Mouse (Mus musculus) MEL (cell line): Measurements from ENCODE around the gene Lrp4. TPM values are rescaled to one million over a fixed set of nuclear protein-coding genes. Genes with fewer than 3 reads are reported as not detected.

ENCODE experiments used
- DNase-seq: peaks from one replicate; pipeline ENCODE4 v3.0.0; 2011; ENCODE audit warnings: low read depth, low spot score
- H3K27ac ChIP-seq: 2 replicates; pipeline ENCODE4 v1.5.1; 2012; ENCODE audit warnings: low read depth, mild to moderate bottlenecking, control low read depth, low read length, moderate library complexity; ENCODE audit not compliant: control insufficient read depth
- H3K27me3 ChIP-seq, 2 experiments: fragments of 150-350 bp in 1 of 2; sonication (generic) in 1 of 2; 2 replicates each; pipeline ENCODE4 v1.6.1; 2012; ENCODE audit warnings: low read length in 2 of 2, mild to moderate bottlenecking in 2 of 2, improper control_type of control experiment in 1 of 2, moderate library complexity in 1 of 2; ENCODE audit not compliant: insufficient read depth in 2 of 2, control insufficient read depth in 1 of 2
- H3K36me3 ChIP-seq, 2 experiments: 2 replicates each; pipeline ENCODE4 v1.6.1; 2012 to 2014; ENCODE audit warnings: low read length in 2 of 2, improper control_type of control experiment in 1 of 2, inconsistent platforms in 1 of 2, mild to moderate bottlenecking in 1 of 2; ENCODE audit not compliant: insufficient read depth in 2 of 2, control insufficient read depth in 1 of 2
- H3K4me1 ChIP-seq, 2 experiments: fragments of 150-350 bp in 1 of 2; sonication (generic) in 1 of 2; 2 replicates each; pipeline ENCODE4 v1.6.1; 2012; ENCODE audit warnings: low read length in 2 of 2, improper control_type of control experiment in 1 of 2, mild to moderate bottlenecking in 1 of 2; ENCODE audit not compliant: insufficient read depth in 2 of 2, control insufficient read depth in 1 of 2
- H3K4me3 ChIP-seq, 2 experiments: fragments of 150-350 bp in 1 of 2; sonication (generic) in 1 of 2; 2 replicates each; pipeline ENCODE4 v1.5.1; 2012; ENCODE audit warnings: low read depth in 2 of 2, low read length in 2 of 2, mild to moderate bottlenecking in 2 of 2, moderate library complexity in 2 of 2, control low read depth in 1 of 2, improper control_type of control experiment in 1 of 2; ENCODE audit not compliant: control insufficient read depth in 1 of 2, insufficient read depth in 1 of 2
- H3K79me2 ChIP-seq: 2 replicates; pipeline ENCODE4 v1.6.1; 2012; ENCODE audit warnings: mild to moderate bottlenecking, low read length, moderate library complexity; ENCODE audit not compliant: control insufficient read depth, poor library complexity, insufficient read depth
- H3K9ac ChIP-seq: 2 replicates; pipeline ENCODE4 v1.6.1; 2012; ENCODE audit warnings: low read depth, mild to moderate bottlenecking, control low read depth, low read length, moderate library complexity; ENCODE audit not compliant: control insufficient read depth, poor library complexity, severe bottlenecking
- H3K9me3 ChIP-seq: fragments of 150-350 bp; sonication (generic); replicated peaks from 2 replicates; pipeline ENCODE4 v1.6.1; 2012; ENCODE audit warnings: mild to moderate bottlenecking, low read length, improper control_type of control experiment, moderate library complexity; ENCODE audit not compliant: insufficient read depth
- CTCF ChIP-seq, 3 experiments: IDR thresholded peaks in 2 of 3; conservative IDR thresholded peaks in 1 of 3; 2 replicates each; pipeline ENCODE4 v1.5.1; 2011 to 2012; ENCODE audit warnings: low read length in 3 of 3, low read depth in 2 of 3, mild to moderate bottlenecking in 2 of 3, improper control_type of control experiment in 1 of 3, inconsistent platforms in 1 of 3, mixed read lengths in 1 of 3, moderate library complexity in 1 of 3; ENCODE audit not compliant: control insufficient read depth in 1 of 3, insufficient read depth in 1 of 3, poor library complexity in 1 of 3, severe bottlenecking in 1 of 3
- EP300 ChIP-seq, 2 experiments: IDR thresholded peaks; 2 replicates each; pipeline ENCODE4 v1.6.1; 2011; ENCODE audit warnings: improper control_type of control experiment in 2 of 2, low read length in 2 of 2, low read depth in 1 of 2, mild to moderate bottlenecking in 1 of 2
- GATA1 ChIP-seq: IDR thresholded peaks from 2 replicates; pipeline ENCODE4 v1.6.1; 2011; ENCODE audit warnings: low read depth, low read length, improper control_type of control experiment
- MEF2A ChIP-seq: IDR thresholded peaks from 2 replicates; pipeline ENCODE4 v1.6.1; 2014; ENCODE audit warnings: low read depth, mild to moderate bottlenecking, inconsistent platforms, low read length, improper control_type of control experiment; ENCODE audit not compliant: poor library complexity, insufficient replicate concordance, severe bottlenecking; ENCODE audit errors: extremely low read depth
- MXI1 ChIP-seq: IDR thresholded peaks from 2 replicates; pipeline ENCODE4 v1.6.1; 2011; ENCODE audit warnings: mild to moderate bottlenecking, low read depth, low read length, improper control_type of control experiment
- MYB ChIP-seq: IDR thresholded peaks from 2 replicates; pipeline ENCODE4 v1.6.1; 2011; ENCODE audit warnings: mild to moderate bottlenecking, low read depth, low read length, improper control_type of control experiment
- TBP ChIP-seq: IDR thresholded peaks from 2 replicates; pipeline ENCODE4 v1.8.0; 2011; ENCODE audit warnings: low read depth, low read length, improper control_type of control experiment
- TCF12 ChIP-seq: IDR thresholded peaks from 2 replicates; pipeline ENCODE4 v1.6.1; 2014; ENCODE audit warnings: low read depth, mild to moderate bottlenecking, inconsistent platforms, low read length, improper control_type of control experiment, moderate library complexity
- polyA plus RNA-seq, 2 experiments: library from polyadenylated mRNA; stranded (reverse) in 1 of 2; unstranded in 1 of 2; fragments of >175 nt in 1 of 2; fragments of >200 nt in 1 of 2; gene quantifications; 2 replicates each; pipeline versions ENCODE4 v1.2.1 to v1.2.4; 2012; ENCODE audit warnings: low replicate concordance in 2 of 2, low read depth in 1 of 2; ENCODE audit not compliant: insufficient read length in 2 of 2, insufficient read depth in 1 of 2, missing spikeins in 1 of 2
- total RNA-seq: library from RNA; depleted of rRNA; stranded (reverse); fragments of 300-350 nt; gene quantifications from 2 replicates; pipeline ENCODE4 v1.2.3, GENCODE M21; 2012

The Lrp4 gene
- total and polyA plus RNA-seq, 3 experiments: 1.1 to 2.8 TPM; not detected in 1

DNA sequence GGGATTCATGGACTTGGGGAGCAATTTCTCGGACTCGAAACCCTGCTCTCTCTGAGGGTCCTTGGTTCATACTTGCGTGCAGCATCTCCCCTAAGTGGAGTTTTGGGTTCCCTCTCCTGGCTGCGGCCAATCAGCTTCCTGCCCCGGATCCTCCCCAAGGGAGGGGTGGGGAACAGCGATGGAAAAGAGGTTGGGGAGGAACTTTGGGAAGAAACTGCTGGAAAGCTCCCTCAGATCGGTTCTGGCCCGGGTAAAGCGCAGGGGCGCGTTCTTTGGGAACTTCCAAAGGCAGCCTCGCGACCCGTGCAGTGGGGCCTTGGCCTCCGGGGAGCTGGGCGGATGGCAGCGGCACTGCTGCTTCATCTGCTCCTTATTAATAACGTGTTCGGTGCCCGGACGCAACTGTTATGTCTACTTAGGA, 951 bp downstream of the Lrp4 start:
- Histone ChIP-seq H3K9me3 (no peaks in the 10 kb centered on the region), H3K4me1 (peaks cover 7 to 12% of the 10 kb centered on the region in 2 experiments), H3K79me2 (no peaks in the 10 kb centered on the region; the same call in 1 of the 2 replicates), H3K4me3 (peak overlapping the region; percentile 80 to 87), H3K27me3 (no peaks in the 10 kb centered on the region), H3K27ac (no peak overlapping the region), H3K9ac (peak overlapping the region; percentile 79), H3K36me3 (peaks cover 0 to 12% of the 10 kb centered on the region in 2 experiments; a peak in 2 of 4 replicates)
- TF ChIP-seq TBP (peak; percentile 43; the same call in 1 of the 2 replicates), GATA1 (no peak)
- DNase-seq: peak; percentile 70

DNA sequence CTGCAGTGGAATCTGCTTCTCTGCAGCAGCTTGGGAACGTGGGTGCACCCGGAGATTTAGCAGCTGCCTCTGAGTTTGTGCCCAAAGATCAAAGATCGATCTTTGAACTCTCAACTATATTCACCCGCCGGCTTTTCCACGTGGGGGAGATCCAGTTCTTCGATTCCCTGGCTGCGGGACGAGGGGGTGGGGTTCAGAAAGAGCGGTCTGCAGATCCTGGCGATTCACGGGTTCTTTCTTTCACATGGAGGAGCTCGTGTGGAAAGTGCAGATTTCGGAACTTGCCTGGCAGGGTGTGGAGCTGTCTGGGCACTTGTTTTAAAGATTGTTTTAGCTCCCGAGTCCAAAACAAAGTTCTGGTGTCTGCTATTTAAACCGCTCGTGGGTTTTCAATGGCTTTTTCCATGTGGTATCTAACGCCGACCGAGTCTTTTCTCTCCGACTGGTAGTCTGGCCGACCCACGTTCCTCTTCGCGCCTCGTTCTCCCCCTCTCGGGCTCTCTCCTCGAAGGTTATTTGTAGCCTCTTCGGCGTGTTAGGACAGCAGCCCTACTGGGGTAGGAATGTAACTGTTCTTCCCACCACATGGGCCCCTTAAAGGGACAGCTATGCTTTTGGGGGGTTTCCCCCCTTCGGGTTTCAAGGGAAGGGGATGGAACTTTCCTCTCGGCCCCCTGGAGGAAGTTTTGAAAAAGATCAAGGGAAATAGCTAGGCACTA, 1.5 kb downstream of the Lrp4 start:
- DNase-seq: peak; percentile 65
- TF ChIP-seq TCF12: no peak
- no peak for TF ChIP-seq MEF2A
- TF ChIP-seq MXI1: peak; percentile 57
- TF ChIP-seq MYB: no peak
- TF ChIP-seq CTCF (IDR thresholded peaks at IDR 0.05 in 2 of 3, conservative IDR thresholded peaks at IDR 0.05 in 1 of 3; ENCODE audit: control insufficient read depth in 1 of 3, insufficient read depth in 1 of 3, low read depth in 2 of 3, low read length in 3 of 3, poor library complexity in 1 of 3, severe bottlenecking in 1 of 3): peak in 1 of 3 experiments; percentile 17; a peak in 1 of 6 replicates
- peak overlapping the region; percentile 79 for H3K9ac ChIP-seq
- H3K4me1 ChIP-seq: peaks cover 7 to 12% of the 10 kb centered on the region in 2 experiments
- H3K9me3 ChIP-seq: no peaks in the 10 kb centered on the region
- H3K27me3 ChIP-seq: no peaks in the 10 kb centered on the region
- H3K27ac ChIP-seq: no peak overlapping the region
- H3K79me2 ChIP-seq: no peaks in the 10 kb centered on the region; the same call in 1 of the 2 replicates
- H3K36me3 ChIP-seq: peaks cover 0 to 11% of the 10 kb centered on the region in 2 experiments; a peak in 2 of 4 replicates
- H3K4me3 ChIP-seq: peak overlapping the region; percentile 80 to 87

DNA sequence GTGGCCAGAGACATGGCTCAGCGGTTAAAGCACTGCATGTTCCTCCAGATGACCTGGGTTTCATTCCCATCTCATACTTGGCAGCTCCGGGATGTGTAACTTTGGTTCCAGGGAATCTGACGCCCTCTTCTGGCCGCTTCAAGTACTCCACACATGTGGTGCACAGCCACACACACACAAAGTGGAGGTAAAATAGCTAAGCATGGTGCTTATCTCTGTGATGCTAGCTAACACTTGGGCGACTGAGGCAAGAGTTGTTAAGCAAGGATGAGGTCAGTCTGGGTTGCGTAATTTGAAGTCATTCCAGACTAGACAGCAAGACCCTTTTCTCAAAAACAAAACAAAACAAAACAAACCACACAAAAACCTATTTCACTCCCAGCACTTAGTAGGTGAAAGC, 2.8 kb downstream of the Lrp4 start:
- H3K36me3 ChIP-seq: peaks cover 0 to 9% of the 10 kb centered on the region in 2 experiments; a peak in 2 of 4 replicates
- H3K27me3 ChIP-seq: no peaks in the 10 kb centered on the region
- DNase-seq: peak; percentile 29
- no peak overlapping the region for H3K4me3 ChIP-seq
- H3K27ac ChIP-seq: no peak overlapping the region
- peaks cover 7 to 12% of the 10 kb centered on the region in 2 experiments; a peak in 3 of 4 replicates for H3K4me1 ChIP-seq
- no peaks in the 10 kb centered on the region for H3K9me3 ChIP-seq
- no peak for TF ChIP-seq EP300 (IDR thresholded peaks at IDR 0.05; ENCODE audit: low read depth in 1 of 2, low read length in 2 of 2)
- TF ChIP-seq CTCF (IDR thresholded peaks at IDR 0.05 in 2 of 3, conservative IDR thresholded peaks at IDR 0.05 in 1 of 3; ENCODE audit: control insufficient read depth in 1 of 3, insufficient read depth in 1 of 3, low read depth in 2 of 3, low read length in 3 of 3, poor library complexity in 1 of 3, severe bottlenecking in 1 of 3): peak; percentile 38 to 45 (median 43)
- H3K79me2 ChIP-seq: no peaks in the 10 kb centered on the region; the same call in 1 of the 2 replicates
- no peak overlapping the region for H3K9ac ChIP-seq
